Mouse (Mus musculus) heart, adult 9 months (tissue): ENCODE measurements around the gene Neu2.

Source experiments
- DNase-seq, 2 experiments: peaks; one replicate each; pipeline ENCODE4 v3.0.0; 2022; ENCODE audit warnings: low spot score in 2 of 2

The Neu2 gene

GRCm38 (mm10) chr1:87537008-87537407 is 27.3 kb downstream of the Neu2 start:
- no peak for DNase-seq

GRCm38 (mm10) chr1:87541614-87542013 is 31.9 kb downstream of the Neu2 start:
- no peak for DNase-seq

- no peak for DNase-seq
Measured at GRCm38 (mm10) chr1:87551008-87551407, 41.3 kb downstream of the Neu2 start.

- DNase-seq = no peak
Measured at GRCm38 (mm10) chr1:87553586-87553985, 43.9 kb downstream of the Neu2 start.

GRCm38 (mm10) chr1:87562967-87563366 is 53.3 kb downstream of the Neu2 start:
- DNase-seq = no peak

DNA sequence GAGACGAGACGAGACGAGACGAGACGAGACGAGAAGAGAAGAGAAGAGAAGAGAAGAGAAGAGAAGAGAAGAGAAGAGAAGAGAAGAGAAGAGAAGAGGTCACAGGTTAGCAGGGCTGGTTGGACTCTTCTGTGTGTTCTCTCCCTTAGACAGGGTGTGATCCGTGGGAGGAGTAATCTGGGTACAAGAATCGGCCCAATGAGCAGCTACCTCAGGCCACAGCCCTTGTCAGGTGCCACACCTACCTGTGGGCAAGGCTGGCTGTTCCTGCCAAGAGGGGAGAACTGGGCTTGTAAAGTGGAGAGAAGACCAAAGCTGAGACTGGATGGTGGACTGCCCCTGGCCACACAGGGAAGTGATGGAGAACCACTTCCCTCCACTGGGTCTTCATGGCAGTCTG is 56.1 kb downstream of the Neu2 start:
- no peak for DNase-seq

- no peak for DNase-seq
Measured at GRCm38 (mm10) chr1:87568398-87568797, 58.7 kb downstream of the Neu2 start.

GRCm38 (mm10) chr1:87573261-87573660 is 63.6 kb downstream of the Neu2 start:
- no peak for DNase-seq

- DNase-seq = no peak
Measured at GRCm38 (mm10) chr1:87573800-87574215, 64.1 kb downstream of the Neu2 start, which contains the start of gene Ngef. Ngef (minus strand) TSS chr1:87573870.

- no peak for DNase-seq
Measured at GRCm38 (mm10) chr1:87574353-87574752, 64.7 kb downstream of the Neu2 start.

DNA sequence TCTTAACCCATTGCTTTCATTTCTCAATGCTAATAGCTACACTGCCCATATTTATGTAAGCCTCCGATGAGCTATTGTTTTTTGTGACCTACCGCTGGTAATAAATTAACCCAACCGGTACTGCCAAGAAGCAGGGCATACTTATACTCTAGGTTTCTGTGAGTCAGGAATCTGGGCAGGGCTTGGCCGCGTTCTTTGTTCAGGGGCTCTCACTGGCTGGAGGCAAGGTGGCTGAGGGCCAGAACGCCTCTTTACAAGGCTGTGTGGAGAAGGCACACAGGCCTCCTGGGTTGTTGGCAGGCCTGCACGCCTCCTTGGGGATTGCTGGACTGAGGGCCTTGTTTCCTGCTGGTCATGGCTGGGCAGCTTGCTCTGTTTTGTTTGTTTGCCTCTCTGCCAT is 65.1 kb downstream of the Neu2 start:
- DNase-seq = peak; percentile 13 to 15

- DNase-seq = no peak
Measured at GRCm38 (mm10) chr1:87578965-87579364, 69.3 kb downstream of the Neu2 start.

GRCm38 (mm10) chr1:87580824-87581223 is 71.1 kb downstream of the Neu2 start:
- no peak for DNase-seq

DNA sequence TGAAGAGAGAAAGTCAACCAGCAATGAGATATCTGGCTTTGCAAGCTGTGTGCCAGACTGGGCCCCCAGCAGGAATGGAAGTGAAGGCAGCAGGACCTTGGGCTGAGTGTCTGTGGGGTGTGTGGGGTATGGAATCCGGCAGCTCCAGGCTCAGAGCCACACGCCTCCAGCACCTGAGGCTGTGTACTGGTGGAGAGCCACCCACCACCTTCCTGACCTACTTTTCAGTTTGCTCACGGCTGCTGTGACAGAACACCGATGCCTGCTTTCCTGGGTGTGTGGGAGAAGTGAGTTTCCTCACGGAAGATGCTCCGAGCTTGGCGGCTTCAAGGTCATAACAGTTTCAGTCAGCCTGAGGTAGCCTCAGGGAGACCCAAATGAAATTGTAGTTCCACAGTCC is 79.5 kb downstream of the Neu2 start:
- DNase-seq = no peak

GRCm38 (mm10) chr1:87589980-87590379 is 80.3 kb downstream of the Neu2 start:
- DNase-seq = no peak

- DNase-seq = peak in 1 of 2 experiments; percentile 9
Measured at GRCm38 (mm10) chr1:87594261-87594660, 84.6 kb downstream of the Neu2 start.

DNA sequence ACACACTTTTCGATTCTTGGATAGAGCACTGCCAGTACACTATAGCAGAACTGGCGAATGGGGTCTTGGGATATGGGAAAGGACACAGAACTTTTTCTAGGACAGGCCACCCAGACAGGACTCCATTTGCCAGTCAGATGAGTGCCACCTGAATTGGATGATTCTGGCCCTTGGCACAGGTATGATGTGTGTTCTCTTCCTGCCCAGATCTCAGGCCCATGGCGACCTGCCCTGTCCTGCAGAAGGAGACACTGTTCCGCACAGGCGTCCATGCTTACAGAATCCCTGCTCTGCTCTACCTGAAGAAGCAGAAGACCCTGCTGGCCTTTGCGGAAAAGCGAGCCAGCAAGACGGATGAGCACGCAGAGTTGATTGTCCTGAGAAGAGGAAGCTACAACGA is 85.0 kb downstream of the Neu2 start:
- DNase-seq = no peak

DNA sequence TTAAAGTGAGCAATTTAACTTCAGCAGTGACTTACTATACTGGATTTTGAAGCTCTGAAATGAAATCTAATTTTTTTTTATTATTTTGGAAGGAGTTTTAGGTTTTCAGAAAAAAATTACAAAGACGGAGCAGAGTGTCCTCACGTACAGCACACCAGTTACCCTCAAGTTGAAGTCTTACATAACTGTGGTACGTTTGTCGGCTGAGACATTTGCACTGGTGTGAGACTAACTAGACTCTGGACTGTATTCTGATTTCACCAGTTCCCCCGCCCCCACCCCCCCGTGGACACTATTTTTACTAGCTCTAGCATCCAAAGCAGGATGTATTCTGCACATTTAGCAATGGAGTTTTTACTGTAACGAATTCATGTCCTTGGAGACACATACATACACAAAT is 90.8 kb downstream of the Neu2 start:
- no peak for DNase-seq

DNA sequence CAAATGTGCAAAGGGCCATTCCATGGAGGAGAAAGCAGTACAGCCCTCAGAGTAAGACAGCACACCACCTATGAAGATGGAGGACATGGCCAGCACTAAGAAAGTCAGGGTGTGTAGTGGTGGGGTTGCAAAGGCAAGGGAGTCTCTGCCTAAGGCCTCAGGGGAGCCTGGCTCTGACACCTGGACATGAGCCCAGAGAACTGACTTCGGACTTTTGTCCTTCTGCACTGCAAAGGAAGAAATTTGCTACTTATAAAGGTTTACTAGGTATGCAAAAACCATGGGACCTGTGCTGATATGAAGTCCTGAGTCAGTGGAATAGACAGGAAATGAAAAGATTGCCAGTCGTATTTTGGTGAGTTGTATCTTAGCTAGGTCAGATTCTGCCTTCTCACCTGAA is 92.1 kb downstream of the Neu2 start:
- DNase-seq = no peak

DNA sequence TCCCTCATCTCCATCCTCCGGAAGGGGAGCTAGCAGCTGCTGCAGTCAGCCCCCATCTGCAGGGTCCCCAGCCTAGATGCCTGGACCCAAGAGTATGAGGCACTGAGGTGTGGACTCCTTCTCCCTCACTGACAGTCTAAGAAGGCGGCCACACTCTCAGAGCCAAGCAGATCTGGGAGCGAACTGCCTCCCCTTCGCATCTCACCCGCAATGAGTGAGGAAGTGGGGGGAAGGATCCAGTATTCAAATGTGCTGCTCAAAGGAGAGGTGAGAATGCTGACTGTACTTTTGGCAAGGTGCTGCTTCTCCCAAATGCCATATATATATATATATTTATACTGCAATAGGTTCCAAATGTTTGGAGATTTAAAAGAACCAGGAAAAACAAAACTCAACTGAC is 93.7 kb downstream of the Neu2 start:
- DNase-seq = no peak

DNA sequence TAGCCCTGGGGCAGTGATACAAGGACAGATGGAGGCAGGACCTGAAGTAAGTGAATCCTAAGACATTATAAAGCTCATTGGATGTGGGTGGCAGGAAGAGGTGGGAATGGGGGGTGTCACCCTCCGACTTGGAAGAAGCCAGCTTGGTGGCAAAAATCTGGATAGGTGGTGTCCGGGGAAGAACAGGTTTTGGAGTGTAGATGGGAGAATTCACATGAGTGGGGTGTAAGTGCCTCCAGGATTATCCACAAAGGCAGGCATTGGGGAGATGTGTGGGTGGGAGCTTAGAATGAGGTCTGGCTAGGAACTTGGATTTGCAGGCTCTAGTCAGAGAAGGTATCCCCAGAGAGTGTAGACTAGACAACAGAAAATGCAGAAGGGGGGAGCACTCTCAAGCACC is 95.6 kb downstream of the Neu2 start:
- DNase-seq = no peak

DNA sequence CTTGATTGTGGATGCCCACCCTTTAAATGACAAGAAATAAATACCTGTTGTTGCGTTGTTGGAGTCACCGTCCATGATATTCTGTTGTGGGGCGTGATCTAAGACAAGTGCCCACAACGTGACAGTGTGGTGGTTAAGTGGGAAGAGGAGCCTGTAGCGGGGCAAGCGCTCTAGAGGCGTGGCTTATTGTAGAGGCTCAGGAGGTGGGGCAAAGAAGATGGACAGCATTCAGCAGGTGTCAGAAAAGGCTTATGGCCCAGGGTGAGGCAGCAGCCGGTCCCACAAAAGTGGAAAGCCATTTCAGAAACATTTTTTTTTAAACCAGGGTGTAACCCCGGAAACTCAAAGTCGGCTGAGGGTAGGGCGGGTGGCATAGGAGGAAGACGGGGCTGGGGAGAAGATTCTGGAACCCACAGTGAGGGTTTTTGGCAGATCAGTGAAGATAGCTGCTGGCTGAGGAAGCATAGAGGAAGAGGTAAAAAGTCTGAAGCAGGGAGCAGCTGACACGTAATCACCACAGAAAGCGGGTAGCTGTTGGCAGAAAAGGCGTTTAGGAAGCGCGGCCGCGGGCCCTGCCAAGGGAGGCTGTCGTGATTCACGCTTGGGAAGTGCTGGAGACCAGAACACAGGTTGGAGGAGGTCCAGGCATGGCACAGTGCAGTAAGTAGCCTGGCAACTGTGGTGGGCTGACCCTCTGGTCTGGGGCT is 97.8 kb downstream of the Neu2 start:
- peak; percentile 27 to 34 for DNase-seq

DNA sequence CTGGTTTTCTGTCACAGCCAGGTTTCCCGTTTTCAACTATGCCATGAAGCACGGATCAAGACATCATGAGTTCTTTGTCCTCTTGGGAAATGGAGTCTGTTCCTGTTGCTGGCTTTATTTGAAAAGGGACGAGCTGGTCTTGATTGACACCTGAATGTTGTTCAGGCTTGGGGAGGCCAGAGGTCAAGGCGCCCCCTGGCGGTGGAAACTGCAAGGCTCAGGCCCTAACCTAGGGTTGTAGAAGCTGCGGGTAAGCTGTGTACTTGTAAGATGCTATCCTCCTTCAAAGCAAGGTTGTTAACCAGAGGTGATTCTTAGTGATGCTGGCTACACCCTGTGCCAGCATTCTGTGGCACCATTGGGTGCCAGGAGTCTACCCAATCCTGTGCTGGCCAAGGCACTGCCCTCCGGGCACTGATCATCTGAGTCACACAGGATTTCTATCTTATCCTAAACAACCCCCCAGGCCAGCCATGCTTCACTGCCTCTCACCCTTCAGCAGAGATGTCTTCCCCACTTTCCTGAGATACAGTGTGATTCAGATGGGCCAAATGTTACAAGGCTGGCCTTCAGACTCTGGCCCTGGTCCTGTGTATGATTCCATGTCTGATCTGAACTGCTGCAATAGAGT is 98.8 kb downstream of the Neu2 start:
- DNase-seq = peak; percentile 24 to 28
